Mouse (Mus musculus) C2C12 (cell line): ENCODE data around the gene 1700013G24Rik.

Source experiments
- CEBPB ChIP-seq: IDR thresholded peaks from one replicate; pipeline ENCODE4 v1.6.1; 2011; ENCODE audit warnings: low read depth, mild to moderate bottlenecking, control low read depth, moderate library complexity
- MAX ChIP-seq: IDR thresholded peaks from one replicate; pipeline ENCODE4 v1.6.1; 2011; ENCODE audit warnings: mild to moderate bottlenecking, control low read depth

- TF ChIP-seq CEBPB = no peak
- TF ChIP-seq MAX = no peak
Measured at GRCm38 (mm10) chr4:137461217-137461616, 8.1 kb downstream of the 1700013G24Rik start.
